Mouse (Mus musculus) stomach, embryonic 14.5 days (tissue): ENCODE measurements around the gene Procr. TPM values are rescaled to one million over a fixed set of nuclear protein-coding genes. Genes with fewer than 3 reads are reported as not detected.

Experiments used
- ATAC-seq: fragments of 200-750 bp; cut with Nextera tagmentation; 2 replicates; pipeline ENCODE4 v1.8.0; 2017; ENCODE audit warnings: low read depth, moderate TSS enrichment; ENCODE audit not compliant: insufficient number of reproducible peaks, insufficient read depth, low FRiP score
- H3K27ac ChIP-seq: fragments of 300-500 bp; sonication (generic); 2 replicates; pipeline ENCODE4 v1.5.1; 2014; ENCODE audit warnings: mild to moderate bottlenecking, low read length, moderate library complexity, mixed read lengths
- H3K27me3 ChIP-seq: fragments of 300-500 bp; sonication (generic); 2 replicates; pipeline ENCODE4 v1.6.1; 2014; ENCODE audit warnings: low read length, control low read depth, mixed read lengths; ENCODE audit not compliant: control insufficient read depth, insufficient read depth
- H3K36me3 ChIP-seq: fragments of 300-500 bp; sonication (generic); 2 replicates; pipeline ENCODE4 v1.6.1; 2014; ENCODE audit warnings: mild to moderate bottlenecking, control low read depth, low read length, moderate library complexity, mixed read lengths; ENCODE audit not compliant: control insufficient read depth, insufficient read depth
- H3K4me1 ChIP-seq: fragments of 300-500 bp; sonication (generic); 2 replicates; pipeline ENCODE4 v1.6.1; 2014; ENCODE audit warnings: low read length, control low read depth, mixed read lengths; ENCODE audit not compliant: control insufficient read depth, insufficient read depth
- H3K4me2 ChIP-seq: fragments of 300-500 bp; sonication (generic); replicated peaks from 2 replicates; pipeline ENCODE4 v1.6.1; 2014; ENCODE audit warnings: low read depth, low read length, control low read depth
- H3K4me3 ChIP-seq: fragments of 300-500 bp; sonication (generic); 2 replicates; pipeline ENCODE4 v1.5.1; 2014; ENCODE audit warnings: low read depth, low read length, control low read depth
- H3K9ac ChIP-seq: fragments of 300-500 bp; sonication (generic); replicated peaks from 2 replicates; pipeline ENCODE4 v1.6.1; 2014; ENCODE audit warnings: low read depth, mild to moderate bottlenecking, control low read depth, low read length, moderate library complexity, mixed read lengths
- H3K9me3 ChIP-seq: fragments of 300-500 bp; sonication (generic); 2 replicates; pipeline ENCODE4 v1.6.1; 2016; ENCODE audit warnings: low read depth, low read length, control low read depth; ENCODE audit not compliant: control insufficient read depth
- WGBS: fragments of 180-500 bp; shearing (Covaris S2); extraction: QIAGEN DNeasy Blood & Tissue Kit; methylation state at CpG from one replicate; pipeline ENCODE4 v1.1.7; 2014; 5-methylcytosine and 5-hydroxymethylcytosine counted together
- polyA plus RNA-seq: library from polyadenylated mRNA; unstranded; fragments of >200 nt; fragmentation: Nextera tagmentation; extraction: Ambion mirVana; gene quantifications from 2 replicates; pipeline ENCODE4 v1.2.1, GENCODE M21; 2014

Procr gene
- polyA plus RNA-seq, 1 experiment from 2014 or later = 15.3 TPM

GRCm38 (mm10) chr2:155798613-155799012 is 47.7 kb downstream of the Procr start:
- Histone ChIP-seq H3K9me3 (no peaks in the 10 kb centered on the region), H3K4me3 (no peak overlapping the region), H3K27me3 (no peaks in the 10 kb centered on the region), H3K36me3 (no peaks in the 10 kb centered on the region), H3K4me1 (no peaks in the 10 kb centered on the region), H3K9ac (no peak overlapping the region), H3K27ac (no peak overlapping the region), H3K4me2 (no peak overlapping the region)
- ATAC-seq = no peak
- WGBS = 55% methylated on average over 3 of the region's 3 CpGs

DNA sequence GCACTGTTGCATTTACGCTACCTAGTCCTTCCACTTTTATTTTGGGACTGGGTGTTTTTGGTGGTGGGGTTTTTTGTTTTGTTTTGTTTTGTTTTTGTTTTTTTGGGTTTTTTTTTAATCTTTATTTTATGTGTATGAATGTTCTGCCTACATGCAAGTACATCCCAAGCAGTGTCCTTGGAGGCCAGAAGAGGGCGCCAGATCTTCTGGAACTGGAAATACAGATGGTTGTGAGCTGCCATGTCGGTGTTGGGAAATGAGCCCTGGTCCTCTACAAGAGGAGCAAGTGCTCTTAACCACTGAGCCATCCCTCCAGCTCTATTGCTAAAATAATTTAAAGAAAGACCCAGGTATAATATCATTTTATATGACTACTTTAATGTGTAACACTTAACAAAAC is 51.8 kb downstream of the Procr start:
- whole genome bisulfite sequencing = 48% methylated on average over 3 of the region's 3 CpGs
- H3K4me3 ChIP-seq = no peak overlapping the region
- no peaks in the 10 kb centered on the region for H3K4me1 ChIP-seq
- no peak overlapping the region for H3K9ac ChIP-seq
- H3K9me3 ChIP-seq = no peaks in the 10 kb centered on the region
- H3K36me3 ChIP-seq = no peaks in the 10 kb centered on the region
- no peak overlapping the region for H3K27ac ChIP-seq
- H3K27me3 ChIP-seq = no peaks in the 10 kb centered on the region
- no peak for ATAC-seq
- H3K4me2 ChIP-seq = no peak overlapping the region

DNA sequence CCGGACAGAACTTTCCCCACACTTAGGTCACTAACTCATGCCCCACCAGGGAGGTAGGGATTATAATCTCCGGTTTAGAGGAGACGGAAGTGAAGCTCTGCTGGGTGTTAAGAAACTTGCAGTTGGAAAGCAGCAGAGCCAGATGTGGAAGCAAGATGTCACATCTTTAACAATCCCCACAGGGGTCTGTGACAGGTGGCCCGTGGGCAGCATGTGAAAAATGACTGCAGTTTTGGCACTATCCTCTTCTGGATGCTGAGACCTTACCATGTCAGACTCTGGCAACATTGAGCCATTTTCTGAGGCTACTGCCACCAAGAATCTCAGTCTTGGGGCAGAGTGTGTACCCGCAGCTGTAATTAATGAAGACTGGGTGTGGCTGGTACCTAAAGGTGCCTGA is 53.1 kb downstream of the Procr start:
- Histone ChIP-seq H3K9ac (no peak overlapping the region), H3K9me3 (no peaks in the 10 kb centered on the region), H3K36me3 (no peaks in the 10 kb centered on the region), H3K4me1 (no peaks in the 10 kb centered on the region), H3K4me3 (no peak overlapping the region), H3K4me2 (no peak overlapping the region), H3K27ac (no peak overlapping the region), H3K27me3 (no peaks in the 10 kb centered on the region)
- ATAC-seq = no peak
- WGBS = 65% methylated on average over 5 of the region's 5 CpGs

Other genes with a start within 250 kb of the Procr start
- 9.5 and 10.8 TPM in 2 replicates for gene Acss2, start 233.2 kb upstream of the Procr start, polyA plus RNA-seq
- 2.4 and 2.6 TPM in 2 replicates for gene Ggt7, start 232.9 kb upstream of the Procr start, polyA plus RNA-seq
- gene Gss, start 158.3 kb upstream of the Procr start, polyA plus RNA-seq = 24.2 and 26.1 TPM in 2 replicates
- gene Myh7b, start 139.9 kb upstream of the Procr start, polyA plus RNA-seq = 0.39 and 0.76 TPM in 2 replicates
- 137 and 140 TPM in 2 replicates for gene Trpc4ap, start 58.7 kb upstream of the Procr start, polyA plus RNA-seq
- 41.6 and 50.2 TPM in 2 replicates for gene Edem2, start 21.6 kb upstream of the Procr start, polyA plus RNA-seq
- gene Gm17581, start 15.3 kb upstream of the Procr start, polyA plus RNA-seq = not detected in 2 replicates
- 0.25 and 0.51 TPM in 2 replicates for gene Mmp24, start 24.2 kb downstream of the Procr start, polyA plus RNA-seq
- gene BC029722, start 68.3 kb downstream of the Procr start, polyA plus RNA-seq = 12.8 and 15.0 TPM in 2 replicates
- gene Eif6, start 75.8 kb downstream of the Procr start, polyA plus RNA-seq = 173 and 200 TPM in 2 replicates
- 2.3 and 3.1 TPM in 2 replicates for gene Fam83c, start 83.7 kb downstream of the Procr start, polyA plus RNA-seq
- 56.3 and 64.4 TPM in 2 replicates for gene Uqcc1, start 179.2 kb downstream of the Procr start, polyA plus RNA-seq
- not detected in 2 replicates for gene Gm15557, start 189.6 kb downstream of the Procr start, polyA plus RNA-seq
- gene Gdf5, start 194.2 kb downstream of the Procr start, polyA plus RNA-seq = 1.2 and 1.3 TPM in 2 replicates
- 22.6 and 27.8 TPM in 2 replicates for gene Cep250, start 205.3 kb downstream of the Procr start, polyA plus RNA-seq